Mouse (Mus musculus) lung, adult 2 months (tissue): ENCODE measurements around the gene H2afy2.

Experiments used
- CTCF ChIP-seq: fragments of 200-500 bp; IDR thresholded peaks from 2 replicates; pipeline ENCODE4 v1.5.1; 2011; ENCODE audit warnings: mild to moderate bottlenecking, low read length, control low read depth; ENCODE audit not compliant: insufficient read depth
- POLR2A ChIP-seq: fragments of 200-500 bp; IDR thresholded peaks from 2 replicates; pipeline ENCODE4 v1.6.1; 2011; ENCODE audit warnings: low read depth, mild to moderate bottlenecking, control low read depth, low read length, borderline replicate concordance; ENCODE audit errors: extremely low read depth

DNA sequence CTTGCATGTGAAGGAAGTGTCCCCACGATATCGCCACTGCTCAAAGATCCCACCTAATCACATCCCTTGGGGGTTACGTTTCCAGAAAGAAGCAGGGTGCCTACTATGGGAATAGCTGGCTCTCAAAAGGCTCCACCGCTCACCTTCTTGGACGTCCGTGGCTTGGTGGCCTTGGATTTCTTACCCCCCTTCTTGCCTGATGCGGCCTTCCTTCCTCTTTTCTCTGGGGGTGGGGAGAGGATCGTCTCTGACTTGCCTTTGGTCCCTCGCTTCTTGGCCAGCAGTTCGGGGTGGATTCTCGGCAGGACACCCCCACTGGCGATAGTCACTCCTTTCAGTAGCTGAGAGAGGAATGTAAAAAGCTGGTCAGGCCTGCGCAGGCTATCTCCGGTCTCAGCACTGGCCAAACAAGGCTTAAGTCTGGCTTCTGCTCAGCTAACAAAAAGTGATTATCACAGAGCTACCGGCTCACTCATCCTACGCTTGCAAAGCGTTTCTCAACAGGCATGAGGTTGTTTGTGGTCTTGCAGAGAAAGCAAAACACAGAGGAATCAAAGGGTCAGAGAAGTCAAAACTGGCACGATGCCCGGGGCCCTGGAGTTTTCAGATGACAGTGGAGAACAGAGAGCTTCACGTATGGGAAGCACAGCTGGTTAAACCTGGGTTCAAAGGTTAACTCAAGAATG, 32.3 kb downstream of the H2afy2 start:
- TF ChIP-seq CTCF (no peak), POLR2A (no peak)
